Mouse (Mus musculus) CD4-positive naive resting alpha-beta T cell, adult 76 days (primary cell): ENCODE results near the gene B3gnt6. TPM values are rescaled to one million over a fixed set of nuclear protein-coding genes. Genes with fewer than 3 reads are reported as not detected.

ENCODE experiments used
- total RNA-seq: library from RNA; stranded (reverse); gene quantifications from one replicate; pipeline ENCODE4 v1.2.4, GENCODE M21; 2023

B3gnt6 gene
- not detected for total RNA-seq

GRCm38 (mm10) chr7:98199381-98199780 lies at the start of gene B3gnt6:
B3gnt6 (minus strand) TSS chr7:98199481.

GRCm38 (mm10) chr7:98177929-98178559 lies 21.2 kb downstream of the B3gnt6 start, which contains the start of gene Capn5:
Capn5 (minus strand) TSS chr7:98178274.

GRCm38 (mm10) chr7:98145402-98145801 lies 53.9 kb downstream of the B3gnt6 start, which contains the start of gene Omp:
Omp (minus strand) TSS chr7:98145502.

Other genes starting within 250 kb of the B3gnt6 start
- 3.6 TPM for gene Myo7a, start 80.0 kb downstream of the B3gnt6 start, total RNA-seq
- gene Omp, start 54.0 kb downstream of the B3gnt6 start, total RNA-seq, result not detected
- 1.6 TPM for gene Capn5, start 21.2 kb downstream of the B3gnt6 start, total RNA-seq
- 8.6 TPM for gene Acer3, start 121.7 kb upstream of the B3gnt6 start, total RNA-seq
- gene Tsku, start 161.8 kb upstream of the B3gnt6 start, total RNA-seq, result not detected
- not detected for gene Gucy2d, start 240.9 kb upstream of the B3gnt6 start, total RNA-seq